ENCODE assay signal across 9 mouse cellular contexts in genomic region chr1:70270139-70270538, GRCm38 (mm10).
A peak's percentile ranks its signal among the peaks of the same experiment; 100 is the strongest.
DNase-seq lines count a peak whose midpoint lies in the region; ATAC-seq and TF ChIP-seq lines count a peak whose summit lies in the region.
"Had no signal": no experiment of that assay in that cellular context is flagged by ENCODE, and none has a peak within 500 bp of the region (broad histone marks: within the 10 kb centered on the region; RNA-seq: fewer than 3 reads in every experiment).

No protein-coding gene starts in this region.

- no peaks in the 10 kb centered on the region for H3K4me1 ChIP-seq in kidney, embryonic 15.5 days
- no peaks in the 10 kb centered on the region for H3K4me1 ChIP-seq in MEL (ENCODE audit: control insufficient read depth in 1 of 2, insufficient read depth in 2 of 2, low read length in 2 of 2)

- no peak overlapping the region for H3K4me2 ChIP-seq in kidney, embryonic 15.5 days

- no peak for TF ChIP-seq POLR2A in MEL (IDR thresholded peaks at IDR 0.05; ENCODE audit: control insufficient read depth in 1 of 2, insufficient read depth in 1 of 2, low read depth in 1 of 2, low read length in 2 of 2, poor library complexity in 1 of 2)

- no peak overlapping the region for H3K27ac ChIP-seq in kidney, embryonic 15.5 days
- no peak overlapping the region for H3K27ac ChIP-seq in MEL (ENCODE audit: control insufficient read depth, low read depth, low read length)

- no peaks in the 10 kb centered on the region for H3K79me2 ChIP-seq in MEL (ENCODE audit: control insufficient read depth, insufficient read depth, low read length, poor library complexity)

- no peak for ATAC-seq in CD4-positive, CD25-positive, alpha-beta regulatory T cell, adult 4 months
- ATAC-seq in kidney, embryonic 15.5 days (replicated peaks; ENCODE audit: low FRiP score): no peak
- ATAC-seq in megakaryocyte-erythroid progenitor cell, adult 5-6 weeks (replicated peaks; ENCODE audit: low FRiP score, low TSS enrichment, poor library complexity, severe bottlenecking): no peak

- TF ChIP-seq RAD21 in MEL (IDR thresholded peaks at IDR 0.05; ENCODE audit: low read depth, low read length): peak; percentile 77

- H3K4me3 ChIP-seq in kidney, embryonic 15.5 days (replicated peaks): no peak overlapping the region
- H3K4me3 ChIP-seq in MEL (ENCODE audit: control insufficient read depth in 1 of 2, insufficient read depth in 1 of 2, low read depth in 2 of 2, low read length in 2 of 2): no peak overlapping the region
- H3K4me3 ChIP-seq: myocyte had no signal

- TF ChIP-seq CTCF in MEL (IDR thresholded peaks at IDR 0.05 in 2 of 3, conservative IDR thresholded peaks at IDR 0.05 in 1 of 3; ENCODE audit: control insufficient read depth in 1 of 3, insufficient read depth in 1 of 3, low read depth in 2 of 3, low read length in 3 of 3, poor library complexity in 1 of 3, severe bottlenecking in 1 of 3): peak; percentile 18 to 64 (median 54); a peak in 4 of 6 replicates

- H3K36me3 ChIP-seq in kidney, embryonic 15.5 days: no peaks in the 10 kb centered on the region
- H3K36me3 ChIP-seq in MEL (ENCODE audit: control insufficient read depth in 1 of 2, insufficient read depth in 2 of 2, low read length in 2 of 2): no peaks in the 10 kb centered on the region

- 18% methylated on average over 8 of the region's 8 CpGs for whole genome bisulfite sequencing in kidney, embryonic 15.5 days

- peak; percentile 20 for DNase-seq in CD4-positive, CD25-positive, alpha-beta regulatory T cell, adult 2 months (ENCODE audit: low read depth, low spot score)
- DNase-seq in kidney, postnatal 4 days: peak; percentile 3 to 10
- DNase-seq in MEL (ENCODE audit: low read depth, low spot score): peak; percentile 33
- peak; percentile 21 for DNase-seq in forelimb bud, embryonic 11.5 days (ENCODE audit: low read depth, low spot score)
- no peak for DNase-seq in T-cell, adult 2 months (ENCODE audit: low spot score)

- no peak for TF ChIP-seq EP300 in MEL (IDR thresholded peaks at IDR 0.05; ENCODE audit: low read depth in 1 of 2, low read length in 2 of 2)

- no peaks in the 10 kb centered on the region for H3K27me3 ChIP-seq in kidney, embryonic 15.5 days
- no peaks in the 10 kb centered on the region for H3K27me3 ChIP-seq in MEL (ENCODE audit: control insufficient read depth in 1 of 2, insufficient read depth in 2 of 2, low read length in 2 of 2)

- no peak overlapping the region for H3K9ac ChIP-seq in kidney, embryonic 15.5 days
- H3K9ac ChIP-seq in MEL (ENCODE audit: control insufficient read depth, low read depth, low read length, poor library complexity, severe bottlenecking): no peak overlapping the region

- no peaks in the 10 kb centered on the region for H3K9me3 ChIP-seq in kidney, embryonic 15.5 days (replicated peaks)
- no peaks in the 10 kb centered on the region for H3K9me3 ChIP-seq in MEL (replicated peaks; ENCODE audit: insufficient read depth, low read length)

TF ChIP-seq in MEL, 35 proteins besides CTCF, POLR2A, EP300 and RAD21:
- TF ChIP-seq SIN3A (IDR thresholded peaks at IDR 0.05; ENCODE audit: low read length) (no peak), ZC3H11A (IDR thresholded peaks at IDR 0.05; ENCODE audit: low read depth, low read length) (peak; percentile 42; the same call in 1 of the 2 replicates), SMC3 (IDR thresholded peaks at IDR 0.05; ENCODE audit: low read depth, low read length) (peak; percentile 74), MAZ (IDR thresholded peaks at IDR 0.05; ENCODE audit: low read depth, low read length) (no peak)
